Mouse (Mus musculus) heart, adult 11 months (tissue): Measurements from ENCODE around the gene Ralgapa2.

Experiments used
- DNase-seq: peaks from one replicate; pipeline ENCODE4 v3.0.0; 2022

Gene Ralgapa2

DNA sequence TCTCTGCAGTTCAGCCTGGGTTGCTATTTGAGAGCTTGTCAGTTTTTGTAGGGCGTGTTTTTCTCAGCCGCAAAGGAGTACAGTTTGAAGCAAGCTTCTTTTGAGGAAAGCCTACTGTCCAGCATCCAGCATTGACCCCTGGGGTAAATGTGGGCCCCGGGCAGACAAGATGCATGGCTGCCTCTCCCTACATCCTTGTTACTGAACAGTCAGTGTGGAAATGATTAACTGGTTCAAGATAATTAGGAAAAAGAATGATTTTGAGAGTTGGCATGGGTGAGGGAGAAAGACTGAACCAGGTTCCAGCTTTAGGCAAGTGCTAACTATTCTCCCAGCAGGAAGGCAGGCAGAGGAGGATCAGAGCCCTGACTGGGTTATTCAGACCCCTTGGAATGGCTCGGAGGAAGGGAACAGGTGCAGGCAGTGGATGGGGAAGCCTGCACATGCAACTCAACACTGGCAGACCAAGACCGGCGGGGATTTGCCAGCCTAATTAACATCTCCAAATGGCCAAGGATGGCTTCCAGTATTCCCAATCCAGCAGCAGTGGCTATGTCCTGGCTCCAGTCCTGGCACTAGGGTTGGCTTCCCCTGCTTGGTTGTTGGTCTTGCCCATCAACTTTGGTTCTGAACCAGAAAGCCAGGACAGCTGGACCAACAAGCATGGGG is 261.8 kb downstream of the Ralgapa2 start:
- no peak for DNase-seq

DNA sequence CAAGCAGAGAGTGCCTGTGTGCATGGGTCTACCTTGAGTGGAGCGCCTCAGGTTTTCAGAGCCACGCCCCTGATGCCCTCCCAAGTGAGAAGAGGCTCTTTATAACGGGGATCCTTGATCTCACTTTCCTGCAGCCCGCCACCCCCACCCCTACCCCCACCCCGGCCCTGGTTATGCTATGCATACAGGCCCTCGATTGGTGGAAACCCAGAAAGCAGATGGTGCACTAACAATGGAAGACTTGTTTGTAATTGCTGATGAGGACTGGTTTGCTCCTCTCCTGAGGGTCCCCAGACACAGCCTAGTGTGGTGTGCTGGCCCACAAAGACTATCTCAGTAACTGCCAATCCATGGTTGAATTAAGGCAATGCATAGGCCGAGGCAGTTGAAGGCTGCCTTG is 263.1 kb downstream of the Ralgapa2 start:
- DNase-seq: no peak

DNA sequence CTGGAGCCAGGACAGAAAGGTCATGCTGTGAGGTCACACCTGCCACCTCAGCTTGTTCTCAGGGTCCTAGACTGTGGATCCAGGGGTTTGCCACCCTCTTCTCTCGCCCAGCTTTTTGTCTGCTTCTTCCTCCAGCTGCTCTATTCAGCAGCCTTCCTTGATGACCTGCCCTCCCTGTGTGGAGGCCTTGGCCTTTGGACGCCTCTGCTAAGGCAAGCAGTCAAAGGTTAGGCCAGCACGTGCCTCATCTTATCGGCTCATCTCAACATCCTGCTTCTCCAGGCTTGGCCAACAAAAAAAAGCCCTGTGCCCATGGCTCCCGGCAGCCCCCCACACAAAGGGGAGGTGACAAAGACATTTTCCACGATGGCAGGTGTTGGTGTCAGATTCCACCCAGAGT is 264.6 kb downstream of the Ralgapa2 start:
- no peak for DNase-seq

- no peak for DNase-seq
These were observed 265.6 kb downstream of the Ralgapa2 start for GRCm38 (mm10) chr2:146246409-146247075.

DNA sequence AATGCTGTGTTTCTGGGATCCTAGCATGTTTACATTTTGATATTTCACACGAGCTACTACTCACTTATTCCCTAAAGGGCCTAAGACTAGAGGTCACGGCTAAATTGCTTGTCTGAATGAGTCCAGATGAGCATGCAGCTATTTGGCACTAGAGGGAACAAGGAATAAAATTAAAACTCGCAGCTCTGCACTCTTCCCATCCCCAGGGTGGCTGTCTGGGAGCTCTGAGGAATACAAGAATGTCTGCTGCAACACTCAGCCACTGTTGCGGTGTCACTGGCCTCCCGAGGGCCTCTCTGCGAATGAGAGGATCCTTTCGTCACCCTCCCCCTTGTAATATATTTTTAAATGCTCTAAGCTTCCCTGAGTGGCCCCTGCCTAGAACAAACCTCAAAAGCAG is 266.7 kb downstream of the Ralgapa2 start:
- no peak for DNase-seq

- no peak for DNase-seq
These were observed 268.1 kb downstream of the Ralgapa2 start for GRCm38 (mm10) chr2:146244049-146244448.

- peak; percentile 55 for DNase-seq
These were observed 272.9 kb downstream of the Ralgapa2 start for GRCm38 (mm10) chr2:146239196-146239747.

DNA sequence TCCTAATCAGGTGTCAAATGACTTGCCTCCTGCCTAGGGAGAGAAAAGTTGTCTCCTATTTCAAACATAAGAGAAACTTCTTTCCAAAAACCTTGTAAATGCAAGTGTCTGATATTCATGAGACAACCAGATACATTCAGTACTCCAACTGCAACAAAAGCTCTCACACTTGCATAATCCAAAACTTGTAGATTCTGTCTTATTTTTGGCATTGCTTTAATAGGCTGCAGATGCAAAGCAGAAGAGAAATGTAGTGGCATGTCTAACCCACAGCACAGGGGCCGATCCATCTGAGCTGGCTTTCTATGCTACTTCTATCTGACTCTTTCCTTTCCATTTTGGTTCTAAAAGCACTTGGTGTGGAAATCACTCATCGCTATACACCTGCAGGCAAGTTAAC is 280.7 kb downstream of the Ralgapa2 start:
- no peak for DNase-seq

GRCm38 (mm10) chr2:146228435-146228834 is 283.7 kb downstream of the Ralgapa2 start:
- DNase-seq: no peak

GRCm38 (mm10) chr2:146227646-146228045 is 284.5 kb downstream of the Ralgapa2 start:
- no peak for DNase-seq

DNA sequence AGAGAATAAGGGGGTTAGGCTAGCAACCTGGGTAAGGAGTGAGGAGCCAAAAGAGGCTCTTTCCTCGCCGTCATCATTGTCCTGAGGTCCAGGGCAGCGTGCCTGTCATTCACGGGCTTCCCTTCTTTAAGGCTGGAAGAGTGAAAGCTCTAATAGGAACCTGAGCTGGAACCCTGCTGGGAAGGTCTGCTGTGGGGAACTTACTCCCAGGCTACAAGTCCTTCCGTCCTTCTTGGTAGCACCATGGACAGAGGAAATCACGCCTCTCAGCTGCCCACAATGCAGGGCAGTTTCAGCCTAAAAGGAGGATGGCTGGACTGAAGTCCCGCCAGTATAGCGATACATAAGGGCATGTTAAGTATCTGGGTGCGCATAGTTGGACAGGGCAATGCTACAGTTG is 285.7 kb downstream of the Ralgapa2 start:
- DNase-seq: no peak

DNA sequence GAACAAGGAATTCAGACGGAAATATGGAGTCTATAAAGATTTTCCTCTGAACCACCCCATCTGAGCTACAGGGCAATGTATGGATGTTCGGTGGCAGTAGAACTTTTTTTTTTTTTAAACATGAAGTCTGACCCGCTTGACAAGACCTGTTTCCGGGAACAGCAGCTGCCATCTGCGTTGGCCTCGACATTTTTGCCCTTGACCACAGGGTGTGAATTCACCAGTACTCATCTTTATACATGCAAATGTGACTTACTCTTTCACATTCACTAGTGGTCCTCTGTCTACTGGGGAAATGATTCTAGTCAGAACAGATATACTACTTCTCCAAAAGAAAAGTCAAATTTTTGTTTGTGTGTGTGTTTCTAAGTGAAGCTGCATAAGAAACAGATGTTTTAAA is 286.3 kb downstream of the Ralgapa2 start:
- no peak for DNase-seq

DNA sequence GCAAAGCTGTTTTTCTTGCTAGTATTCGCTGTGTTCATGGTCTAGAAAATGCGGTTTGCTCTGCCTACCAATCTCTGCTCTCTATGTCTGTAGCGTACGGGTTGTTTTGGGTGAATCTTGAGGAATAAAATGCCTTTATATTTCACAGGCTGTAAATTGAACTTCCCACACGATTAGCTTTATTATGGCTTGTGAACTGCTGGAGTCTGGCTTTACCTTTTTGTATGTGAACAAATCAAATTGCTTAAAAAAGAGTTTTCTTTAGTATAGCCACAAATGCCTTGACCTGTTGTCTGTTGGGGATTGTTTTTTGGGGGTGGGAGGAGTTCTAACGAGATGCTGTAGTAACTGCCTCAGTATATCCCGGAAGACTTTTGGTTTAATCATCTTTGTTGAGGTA is 288.0 kb downstream of the Ralgapa2 start:
- DNase-seq: no peak

GRCm38 (mm10) chr2:146223176-146223905 is 288.8 kb downstream of the Ralgapa2 start:
- no peak for DNase-seq

- DNase-seq: no peak
These were observed 289.6 kb downstream of the Ralgapa2 start for GRCm38 (mm10) chr2:146222279-146223175.

DNA sequence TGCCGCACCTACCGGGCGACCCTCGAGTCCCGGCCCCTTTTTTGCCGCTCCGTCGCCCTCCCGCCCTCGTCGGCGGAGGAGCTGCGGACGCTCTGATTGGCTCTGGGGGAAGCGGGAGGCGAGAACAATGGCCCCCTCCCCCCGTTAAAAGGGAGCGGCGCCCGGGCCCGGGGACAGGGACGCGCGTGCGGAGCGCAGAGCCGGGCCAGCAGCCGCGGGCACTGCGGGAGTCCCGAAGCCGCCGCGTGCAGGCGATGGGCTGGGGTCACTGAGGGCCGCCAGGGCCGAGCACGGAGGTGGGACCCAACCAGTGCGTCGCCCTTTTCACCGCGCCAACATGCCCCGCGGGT is 290.2 kb downstream of the Ralgapa2 start:
- no peak for DNase-seq

DNA sequence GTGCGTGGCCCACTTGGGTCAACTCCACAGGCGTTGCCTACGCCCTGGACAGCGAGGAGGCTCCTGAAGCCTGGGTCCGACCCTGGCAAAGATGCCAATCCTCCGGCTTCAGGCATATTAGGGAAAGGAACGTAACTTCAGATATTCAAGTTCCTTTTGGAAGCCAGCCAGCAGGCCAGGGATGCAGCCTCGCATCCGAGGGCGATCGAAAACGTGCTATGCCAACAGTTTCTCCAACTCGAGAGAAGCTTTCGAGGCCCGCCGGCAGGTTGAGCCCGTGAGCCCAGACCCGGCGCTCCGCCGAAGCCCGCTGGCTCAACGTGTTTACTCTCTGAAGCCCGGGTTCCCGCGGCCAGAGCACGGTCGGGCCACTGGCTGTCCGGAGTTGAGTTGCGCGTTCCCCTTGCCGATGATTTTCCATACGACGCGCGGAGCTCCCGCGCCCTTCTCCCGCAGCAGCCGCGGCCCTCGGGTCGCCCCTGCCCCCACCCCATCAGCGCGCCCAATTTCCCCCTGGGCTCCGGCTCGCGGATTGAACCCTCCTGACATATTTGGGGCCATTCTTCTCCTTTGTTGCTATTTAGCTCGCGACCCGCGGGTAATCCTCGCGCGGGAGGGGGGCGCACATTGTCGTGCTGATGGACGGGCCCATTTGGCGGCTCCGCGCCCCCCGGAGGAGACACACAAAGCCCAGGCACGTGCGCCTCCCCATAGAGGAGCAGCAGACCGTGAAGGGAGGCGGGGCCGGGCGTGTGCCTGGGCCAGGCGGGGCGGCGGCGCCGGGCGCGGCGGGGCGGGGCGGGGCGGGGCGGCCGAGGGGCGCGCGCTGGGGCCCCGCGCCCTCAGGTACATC is 290.8 kb downstream of the Ralgapa2 start, which contains the start of gene Insm1:
Gene Insm1 (plus strand): TSS at position 846 of the 853 bp plus-strand sequence.
- DNase-seq: no peak

- peak; percentile 81 for DNase-seq
These were observed 291.5 kb downstream of the Ralgapa2 start for GRCm38 (mm10) chr2:146220591-146221075.

DNA sequence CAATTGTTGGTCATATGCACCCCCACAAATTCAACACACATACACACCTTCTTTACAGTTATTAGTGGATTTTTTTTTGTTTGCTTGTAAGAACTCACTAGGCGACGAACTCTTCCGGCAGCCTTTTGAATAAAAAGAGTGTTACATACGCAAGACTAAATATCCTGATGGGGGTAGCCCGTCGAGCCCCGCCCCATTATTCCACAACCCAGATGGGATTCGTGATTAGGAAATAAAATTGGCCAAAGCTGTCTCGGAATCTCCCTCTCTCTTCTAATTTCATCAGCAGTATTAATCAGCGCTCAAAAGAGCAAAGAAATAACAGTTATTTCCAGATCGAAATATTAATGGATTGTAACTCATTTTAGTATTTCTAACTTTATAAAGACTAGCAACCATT is 292.4 kb downstream of the Ralgapa2 start:
- peak; percentile 34 for DNase-seq

DNA sequence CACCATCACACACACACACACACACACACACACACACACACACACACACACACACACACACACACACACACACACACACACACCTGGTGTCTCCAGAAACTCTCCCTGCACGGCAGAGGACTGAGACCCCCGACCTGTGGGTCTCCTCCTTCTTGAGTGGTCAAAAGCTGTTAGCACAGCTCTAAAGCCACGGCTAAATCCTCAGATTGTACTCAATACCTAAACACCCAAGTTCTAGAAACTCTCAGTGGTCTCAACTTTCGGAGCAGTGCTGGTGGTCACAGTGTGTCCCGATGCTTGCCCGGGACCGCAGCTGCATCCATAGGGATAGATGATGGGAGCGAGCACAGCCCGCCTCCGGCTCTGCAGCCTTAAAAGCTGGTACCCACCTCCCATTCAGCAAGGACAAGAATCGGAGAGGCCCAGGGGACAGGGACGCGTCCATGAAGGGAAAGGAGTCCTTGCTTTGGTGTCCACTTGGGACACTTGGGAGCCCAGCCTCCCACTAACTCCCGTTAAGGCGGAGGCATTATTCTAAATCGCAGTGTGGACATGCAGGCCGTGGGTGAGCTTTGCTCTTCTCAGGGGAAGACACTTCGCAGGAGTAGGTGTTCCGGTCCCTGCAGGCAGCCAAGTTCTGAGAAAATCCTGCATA is 293.1 kb downstream of the Ralgapa2 start:
- no peak for DNase-seq

DNA sequence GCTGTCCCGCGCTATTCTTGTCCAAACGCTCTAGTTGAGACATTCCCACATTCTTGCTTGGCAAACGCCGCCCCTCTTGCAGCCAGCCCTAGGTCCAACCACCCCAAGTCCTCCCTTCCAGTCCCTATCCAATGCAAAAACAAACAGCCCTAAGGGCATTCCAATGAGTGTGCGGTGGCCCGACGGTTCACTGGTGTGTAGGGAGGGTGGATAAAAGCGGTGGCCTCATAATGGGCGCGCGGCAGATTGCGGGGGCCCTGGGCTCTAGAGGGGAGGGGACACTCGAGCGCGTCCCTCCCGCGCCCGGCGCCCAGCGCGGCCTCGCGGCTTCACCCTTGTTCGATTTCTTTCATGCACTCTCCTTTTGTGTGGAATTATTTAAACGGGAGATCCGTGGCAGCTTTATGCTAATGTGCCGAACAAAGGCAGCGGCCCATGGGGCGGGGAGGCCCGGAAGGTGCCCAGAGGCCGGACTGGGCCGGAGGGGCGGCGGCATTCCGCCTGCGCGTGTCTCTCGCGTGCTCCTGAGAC is 293.9 kb downstream of the Ralgapa2 start:
- no peak for DNase-seq
